Mouse (Mus musculus) liver, embryonic 11.5 days (tissue): Measurements from ENCODE around the gene Ankrd2. TPM values are rescaled to one million over a fixed set of nuclear protein-coding genes. Genes with fewer than 3 reads are reported as not detected.
A peak's percentile ranks its signal among the peaks of the same experiment; 100 is the strongest.

ENCODE experiments used
- ATAC-seq: fragments of 200-750 bp; cut with Nextera tagmentation; replicated peaks from 2 replicates; pipeline ENCODE4 v1.8.0; 2017; ENCODE audit warnings: moderate number of reproducible peaks, mild to moderate bottlenecking, moderate TSS enrichment, moderate library complexity; ENCODE audit not compliant: low FRiP score
- DNase-seq: peaks from one replicate; pipeline ENCODE4 v3.0.0-alpha.2; 2017; ENCODE audit warnings: low spot score
- H3K27ac ChIP-seq: fragments of 300-500 bp; sonication (generic); 2 replicates; pipeline ENCODE4 v1.5.1; 2014; ENCODE audit warnings: mild to moderate bottlenecking, low read depth, low read length, control low read depth
- H3K27me3 ChIP-seq: fragments of 300-500 bp; sonication (generic); replicated peaks from 2 replicates; pipeline ENCODE4 v1.6.1; 2014; ENCODE audit warnings: low read length, mixed read lengths; ENCODE audit not compliant: control insufficient read depth, insufficient read depth
- H3K36me3 ChIP-seq: fragments of 300-500 bp; sonication (generic); 2 replicates; pipeline ENCODE4 v1.6.1; 2014; ENCODE audit warnings: mild to moderate bottlenecking, low read length, moderate library complexity, mixed read lengths; ENCODE audit not compliant: control insufficient read depth, insufficient read depth
- H3K4me1 ChIP-seq: fragments of 300-500 bp; sonication (generic); replicated peaks from 2 replicates; pipeline ENCODE4 v1.6.1; 2014; ENCODE audit warnings: low read length, mixed read lengths; ENCODE audit not compliant: control insufficient read depth, insufficient read depth
- H3K4me2 ChIP-seq: fragments of 300-500 bp; sonication (generic); 2 replicates; pipeline ENCODE4 v1.6.1; 2014; ENCODE audit warnings: mild to moderate bottlenecking, control low read depth, moderate library complexity
- H3K4me3 ChIP-seq: fragments of 300-500 bp; sonication (generic); 2 replicates; pipeline ENCODE4 v1.5.1; 2014; ENCODE audit warnings: low read depth, low read length, control low read depth
- H3K9ac ChIP-seq: fragments of 300-500 bp; sonication (generic); 2 replicates; pipeline ENCODE4 v1.6.1; 2014; ENCODE audit warnings: low read depth, low read length, control low read depth
- H3K9me3 ChIP-seq: fragments of 300-500 bp; sonication (generic); 2 replicates; pipeline ENCODE4 v1.6.1; 2016; ENCODE audit warnings: low read length, inconsistent platforms, mixed read lengths; ENCODE audit not compliant: control insufficient read depth
- WGBS: fragments of 180-500 bp; shearing (Covaris S2); extraction: QIAGEN DNeasy Blood & Tissue Kit; methylation state at CpG from one replicate; pipeline ENCODE4 v1.1.7; 2014; 5-methylcytosine and 5-hydroxymethylcytosine counted together
- polyA plus RNA-seq: library from polyadenylated mRNA; unstranded; fragments of >200 nt; fragmentation: Nextera tagmentation; extraction: Ambion mirVana; gene quantifications from 2 replicates; pipeline ENCODE4 v1.2.1, GENCODE M21; 2014

Gene Ankrd2
- polyA plus RNA-seq, 1 experiment from 2014 or later = not detected

- Histone ChIP-seq H3K9ac (no peak overlapping the region), H3K4me1 (no peaks in the 10 kb centered on the region; the same call in 1 of the 2 replicates), H3K27me3 (no peaks in the 10 kb centered on the region), H3K27ac (peak overlapping the region; percentile 25; the same call in 1 of the 2 replicates), H3K9me3 (no peaks in the 10 kb centered on the region), H3K36me3 (no peaks in the 10 kb centered on the region; the same call in 1 of the 2 replicates), H3K4me2 (no peak overlapping the region), H3K4me3 (no peak overlapping the region)
- DNase-seq (no peak), ATAC-seq (no peak)
- WGBS = 67% methylated on average over 7 of the region's 7 CpGs
Measured at GRCm38 (mm10) chr19:42071221-42071620, 35.4 kb downstream of the Ankrd2 start.

GRCm38 (mm10) chr19:42071886-42072608 is 36.2 kb downstream of the Ankrd2 start:
- H3K9ac ChIP-seq = no peak overlapping the region
- H3K4me3 ChIP-seq = no peak overlapping the region
- H3K9me3 ChIP-seq = no peaks in the 10 kb centered on the region
- WGBS = 69% methylated on average over 15 of the region's 15 CpGs
- no peaks in the 10 kb centered on the region for H3K27me3 ChIP-seq
- no peak for DNase-seq
- H3K36me3 ChIP-seq = no peaks in the 10 kb centered on the region; the same call in 1 of the 2 replicates
- H3K4me2 ChIP-seq = no peak overlapping the region
- no peaks in the 10 kb centered on the region; the same call in 1 of the 2 replicates for H3K4me1 ChIP-seq
- peak overlapping the region; percentile 40; the same call in 1 of the 2 replicates for H3K27ac ChIP-seq
- ATAC-seq = peak; percentile 39; the same call in 1 of the 2 replicates

GRCm38 (mm10) chr19:42072802-42073201 is 37.0 kb downstream of the Ankrd2 start:
- ATAC-seq (no peak), DNase-seq (no peak)
- no peaks in the 10 kb centered on the region for H3K27me3 ChIP-seq
- 72% methylated on average over 7 of the region's 7 CpGs for WGBS
- no peak overlapping the region for H3K9ac ChIP-seq
- H3K9me3 ChIP-seq = no peaks in the 10 kb centered on the region
- H3K4me3 ChIP-seq = no peak overlapping the region
- no peaks in the 10 kb centered on the region; the same call in 1 of the 2 replicates for H3K4me1 ChIP-seq
- H3K27ac ChIP-seq = no peak overlapping the region
- no peak overlapping the region for H3K4me2 ChIP-seq
- no peaks in the 10 kb centered on the region; the same call in 1 of the 2 replicates for H3K36me3 ChIP-seq

GRCm38 (mm10) chr19:42075051-42075450 is 39.3 kb downstream of the Ankrd2 start:
- Histone ChIP-seq H3K4me3 (no peak overlapping the region), H3K27ac (no peak overlapping the region), H3K4me1 (no peaks in the 10 kb centered on the region; the same call in none of the 2 replicates), H3K36me3 (no peaks in the 10 kb centered on the region; the same call in 1 of the 2 replicates), H3K27me3 (no peaks in the 10 kb centered on the region), H3K9ac (no peak overlapping the region), H3K9me3 (no peaks in the 10 kb centered on the region), H3K4me2 (no peak overlapping the region)
- no peak for DNase-seq
- ATAC-seq = no peak
- WGBS = 73% methylated on average over 2 of the region's 2 CpGs

- H3K27ac ChIP-seq = no peak overlapping the region
- H3K9me3 ChIP-seq = no peaks in the 10 kb centered on the region
- no peak overlapping the region for H3K4me2 ChIP-seq
- ATAC-seq = no peak
- DNase-seq = no peak
- no peaks in the 10 kb centered on the region; the same call in none of the 2 replicates for H3K4me1 ChIP-seq
- no peaks in the 10 kb centered on the region for H3K27me3 ChIP-seq
- 91% methylated on average over 16 of the region's 16 CpGs for WGBS
- no peak overlapping the region for H3K9ac ChIP-seq
- H3K4me3 ChIP-seq = no peak overlapping the region
- no peaks in the 10 kb centered on the region; the same call in 1 of the 2 replicates for H3K36me3 ChIP-seq
Measured at GRCm38 (mm10) chr19:42075992-42076391, 40.2 kb downstream of the Ankrd2 start.

GRCm38 (mm10) chr19:42078566-42078965 is 42.8 kb downstream of the Ankrd2 start:
- Histone ChIP-seq H3K27me3 (no peaks in the 10 kb centered on the region), H3K27ac (no peak overlapping the region), H3K36me3 (no peaks in the 10 kb centered on the region; the same call in 1 of the 2 replicates), H3K4me1 (no peaks in the 10 kb centered on the region; the same call in 1 of the 2 replicates), H3K4me2 (no peak overlapping the region), H3K9me3 (no peaks in the 10 kb centered on the region), H3K4me3 (no peak overlapping the region), H3K9ac (no peak overlapping the region)
- ATAC-seq = no peak
- WGBS = 92% methylated on average over 8 of the region's 8 CpGs
- DNase-seq = no peak

GRCm38 (mm10) chr19:42079006-42079405 is 43.2 kb downstream of the Ankrd2 start:
- Histone ChIP-seq H3K4me2 (no peak overlapping the region), H3K4me3 (no peak overlapping the region), H3K36me3 (no peaks in the 10 kb centered on the region; the same call in 1 of the 2 replicates), H3K27ac (no peak overlapping the region), H3K4me1 (no peaks in the 10 kb centered on the region; the same call in 1 of the 2 replicates), H3K9ac (no peak overlapping the region), H3K9me3 (no peaks in the 10 kb centered on the region), H3K27me3 (no peaks in the 10 kb centered on the region)
- ATAC-seq (peak; percentile 64; the same call in 1 of the 2 replicates), DNase-seq (no peak)
- WGBS = 77% methylated on average over 12 of the region's 12 CpGs

- Histone ChIP-seq H3K27ac (no peak overlapping the region), H3K9ac (no peak overlapping the region), H3K4me3 (no peak overlapping the region), H3K4me1 (no peaks in the 10 kb centered on the region; the same call in 1 of the 2 replicates), H3K27me3 (no peaks in the 10 kb centered on the region), H3K4me2 (no peak overlapping the region), H3K36me3 (no peaks in the 10 kb centered on the region; the same call in 1 of the 2 replicates), H3K9me3 (no peaks in the 10 kb centered on the region)
- DNase-seq (no peak), ATAC-seq (no peak)
- WGBS = 70% methylated on average over 5 of the region's 5 CpGs
Measured at GRCm38 (mm10) chr19:42079950-42080349, 44.1 kb downstream of the Ankrd2 start.
